Mouse (Mus musculus): ENCODE data around the gene Atg10. TPM values are rescaled to one million over a fixed set of nuclear protein-coding genes. Genes with fewer than 3 reads are reported as not detected.

Atg10 gene
- total RNA-seq, 2 experiments from 2014 or later, result 3.8 to 4.2 TPM

DNA sequence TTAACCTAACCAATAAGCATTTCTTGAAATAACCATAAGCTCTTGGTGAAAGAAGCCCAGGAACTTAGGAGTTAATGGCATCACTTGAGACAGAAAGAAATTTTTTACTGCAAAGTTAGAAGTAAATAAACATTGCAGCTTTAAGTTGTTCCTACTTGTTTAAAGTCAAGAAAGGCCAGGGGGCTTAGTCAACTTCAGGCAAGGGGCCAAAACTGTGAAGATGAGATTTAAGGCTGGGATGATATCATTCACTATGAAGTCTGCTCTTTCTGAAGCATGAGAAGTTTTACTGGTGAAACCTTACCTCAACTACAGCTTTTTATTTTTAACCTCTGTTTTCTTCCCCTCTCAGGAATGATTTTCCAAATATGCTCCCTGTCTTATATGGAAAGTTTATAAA, 183.3 kb downstream of the Atg10 start:
- no peak for ATAC-seq (replicated peaks; ENCODE audit: low FRiP score, poor library complexity, severe bottlenecking)

GRCm38 (mm10) chr13:91039201-91039807, 184.5 kb downstream of the Atg10 start:
- ATAC-seq (replicated peaks; ENCODE audit: low FRiP score, poor library complexity, severe bottlenecking), result no peak

- ATAC-seq (replicated peaks; ENCODE audit: low FRiP score, poor library complexity, severe bottlenecking), result no peak
Measured at GRCm38 (mm10) chr13:91038636-91039035, 185.1 kb downstream of the Atg10 start.

DNA sequence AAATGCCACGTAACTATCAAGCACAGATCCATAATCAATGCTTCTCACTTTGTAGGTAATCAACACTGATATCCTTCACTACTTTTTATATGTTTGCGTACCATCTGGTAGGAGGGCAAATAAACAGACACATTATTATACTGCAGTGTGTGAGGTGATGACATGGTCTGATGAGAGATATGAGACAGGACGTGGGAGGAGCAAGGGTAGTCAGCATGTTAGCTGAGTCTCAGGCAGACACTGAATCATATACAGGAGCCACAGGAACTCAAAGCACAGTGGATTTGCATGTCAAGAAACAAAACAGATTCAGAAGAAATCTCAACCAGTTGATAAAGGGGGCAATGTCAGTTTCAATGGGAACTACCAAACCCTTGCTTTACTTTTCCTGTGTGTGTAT, 185.7 kb downstream of the Atg10 start:
- ATAC-seq (replicated peaks; ENCODE audit: low FRiP score, poor library complexity, severe bottlenecking), result no peak

GRCm38 (mm10) chr13:91037405-91037804, 186.4 kb downstream of the Atg10 start:
- no peak for ATAC-seq (replicated peaks; ENCODE audit: low FRiP score, poor library complexity, severe bottlenecking)

DNA sequence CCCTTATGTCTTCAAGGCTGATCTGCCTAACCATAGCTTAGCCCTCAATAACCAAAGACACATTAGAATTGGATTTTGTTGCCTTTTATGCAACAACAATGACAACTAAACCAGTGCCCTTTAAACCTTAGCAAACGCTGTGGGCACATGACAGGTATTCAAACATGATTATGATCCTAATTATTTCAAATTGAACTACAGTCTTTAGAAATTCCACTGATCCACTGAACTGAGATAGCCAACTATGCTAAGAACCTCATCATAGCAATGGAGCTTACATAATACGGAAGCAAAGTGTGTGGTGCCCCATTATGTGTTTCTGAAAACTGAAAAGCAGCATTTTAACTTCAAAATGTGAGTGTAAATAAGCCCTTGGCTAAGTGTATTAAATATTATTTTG, 191.9 kb downstream of the Atg10 start:
- ATAC-seq (replicated peaks; ENCODE audit: low FRiP score, poor library complexity, severe bottlenecking), result no peak

- no peak for ATAC-seq (replicated peaks; ENCODE audit: low FRiP score, poor library complexity, severe bottlenecking)
Measured at GRCm38 (mm10) chr13:91023447-91023846, 200.3 kb downstream of the Atg10 start.

GRCm38 (mm10) chr13:91011851-91012250, 211.9 kb downstream of the Atg10 start:
- no peak for ATAC-seq (replicated peaks; ENCODE audit: low FRiP score, poor library complexity, severe bottlenecking)

GRCm38 (mm10) chr13:90995034-90995629, 228.6 kb downstream of the Atg10 start:
- no peak for ATAC-seq (replicated peaks; ENCODE audit: low FRiP score, poor library complexity, severe bottlenecking)

DNA sequence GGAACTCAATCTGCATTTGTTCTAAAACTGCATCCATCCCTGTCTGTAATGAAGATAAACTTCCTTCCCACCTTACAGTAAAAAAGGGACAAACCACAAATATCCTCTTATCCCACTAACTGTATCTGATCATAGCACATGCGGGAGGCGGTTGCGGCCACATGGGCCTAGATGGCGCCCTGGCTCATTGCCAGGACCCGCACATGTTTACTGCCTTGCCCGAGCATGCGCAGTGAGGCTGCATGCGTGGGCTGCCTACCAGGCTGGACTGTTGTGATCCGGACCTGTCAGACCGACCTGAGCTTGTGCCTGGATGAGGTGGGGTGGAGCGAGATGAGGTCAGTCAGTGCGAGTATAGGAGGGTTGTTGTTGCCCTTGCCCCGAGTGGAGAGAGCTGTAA, 230.2 kb downstream of the Atg10 start:
- no peak for ATAC-seq (replicated peaks; ENCODE audit: low FRiP score, poor library complexity, severe bottlenecking)

DNA sequence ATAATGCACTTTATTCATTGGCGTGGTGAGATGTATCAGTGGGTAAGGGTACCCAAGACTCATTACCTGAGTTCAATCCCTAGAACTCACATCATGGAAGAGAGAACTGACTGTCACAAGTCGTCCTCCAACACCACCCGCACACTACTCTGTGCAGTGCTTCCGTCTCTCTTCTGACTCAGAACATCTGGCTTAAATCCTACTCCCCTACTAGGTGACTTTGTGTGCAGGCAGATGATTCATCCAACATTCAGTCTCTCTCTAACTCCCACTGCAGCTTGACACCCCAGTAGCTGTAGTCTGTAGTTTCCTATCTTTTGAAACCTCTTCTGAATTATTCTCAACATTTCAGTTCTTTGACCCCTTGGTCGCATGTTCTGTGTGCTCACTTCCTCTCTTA, 230.8 kb downstream of the Atg10 start:
- ATAC-seq (replicated peaks; ENCODE audit: low FRiP score, poor library complexity, severe bottlenecking), result no peak

DNA sequence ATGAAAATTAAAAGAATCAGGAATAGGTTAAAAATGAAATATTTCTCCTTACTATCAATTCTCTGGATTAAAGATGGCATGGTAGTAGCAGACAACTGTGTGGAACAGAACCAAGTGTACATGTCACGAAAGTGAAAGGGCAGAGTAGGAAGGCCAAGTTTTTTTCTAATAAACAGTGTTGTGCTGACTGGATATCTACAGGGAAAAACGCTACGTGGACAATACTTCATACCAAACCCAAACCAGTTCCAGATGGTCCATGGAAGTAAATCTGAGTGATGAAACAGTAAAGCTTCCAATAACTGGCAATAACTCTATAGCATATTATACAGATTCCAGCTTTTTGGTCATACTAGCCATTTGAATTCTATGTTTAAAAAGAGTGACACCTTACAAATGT, 235.5 kb downstream of the Atg10 start:
- no peak for ATAC-seq (replicated peaks; ENCODE audit: low FRiP score, poor library complexity, severe bottlenecking)

- no peak for ATAC-seq (replicated peaks; ENCODE audit: low FRiP score, poor library complexity, severe bottlenecking)
Measured at GRCm38 (mm10) chr13:90985417-90985816, 238.4 kb downstream of the Atg10 start.

GRCm38 (mm10) chr13:90984073-90984472, 239.7 kb downstream of the Atg10 start:
- no peak for ATAC-seq (replicated peaks; ENCODE audit: low FRiP score, poor library complexity, severe bottlenecking)

DNA sequence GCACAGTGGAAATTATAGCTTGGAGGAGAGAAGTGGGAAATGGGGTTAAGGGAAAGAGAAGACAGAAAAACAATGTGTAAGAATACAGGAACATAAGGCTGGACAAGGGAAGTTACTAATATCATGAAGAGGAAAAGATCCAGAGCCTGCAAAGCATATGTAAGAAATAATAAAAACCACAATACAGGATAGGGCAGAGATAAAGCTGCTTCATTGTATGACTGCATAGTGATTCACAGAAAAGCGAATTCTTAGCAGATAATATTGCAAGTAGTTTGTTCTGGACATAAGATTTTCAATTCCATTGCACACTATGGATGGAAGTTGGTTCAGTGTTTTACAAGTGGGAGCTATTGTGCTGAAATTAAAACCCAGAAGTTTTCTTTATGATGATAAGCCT, 242.0 kb downstream of the Atg10 start:
- no peak for ATAC-seq (replicated peaks; ENCODE audit: low FRiP score, poor library complexity, severe bottlenecking)

DNA sequence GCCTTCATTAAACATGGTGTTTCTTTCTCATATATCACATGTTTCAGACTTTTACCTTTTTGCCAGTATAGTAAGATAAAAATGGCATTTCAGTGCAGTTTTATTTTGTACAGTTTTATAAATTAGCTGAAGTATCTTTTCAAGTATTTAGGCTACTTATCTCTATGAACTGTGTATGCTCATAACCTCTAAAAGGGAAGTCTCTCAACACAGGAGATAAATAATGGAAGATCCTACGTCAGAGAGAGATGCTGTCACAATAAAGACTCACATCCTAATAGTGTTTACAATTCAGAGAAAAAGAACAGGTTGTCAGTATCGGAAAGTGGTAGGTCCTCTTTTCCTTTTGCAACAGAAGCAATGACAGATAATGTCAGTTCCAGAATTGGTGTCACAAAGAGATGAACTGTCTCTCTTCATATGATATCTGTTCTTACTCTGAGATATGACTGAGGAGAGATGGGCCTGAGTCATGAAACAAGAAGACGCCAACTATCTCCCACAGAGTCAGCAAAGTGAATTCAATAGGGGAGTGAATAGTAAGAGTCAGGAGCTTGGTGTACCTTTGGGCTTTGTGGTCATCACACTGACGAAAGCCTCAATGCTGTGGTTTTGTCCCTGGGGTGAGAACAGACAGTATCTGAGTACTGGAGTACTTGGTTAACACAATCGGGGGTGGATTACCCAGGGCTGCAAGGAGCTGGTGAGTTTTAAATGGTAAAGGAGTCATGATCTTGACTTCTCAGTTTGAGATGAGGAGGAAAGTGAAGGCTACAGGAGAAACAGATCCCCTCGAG, 242.7 kb downstream of the Atg10 start:
- no peak for ATAC-seq (replicated peaks; ENCODE audit: low FRiP score, poor library complexity, severe bottlenecking)

GRCm38 (mm10) chr13:90977057-90977456, 246.7 kb downstream of the Atg10 start:
- no peak for ATAC-seq (replicated peaks; ENCODE audit: low FRiP score, poor library complexity, severe bottlenecking)

DNA sequence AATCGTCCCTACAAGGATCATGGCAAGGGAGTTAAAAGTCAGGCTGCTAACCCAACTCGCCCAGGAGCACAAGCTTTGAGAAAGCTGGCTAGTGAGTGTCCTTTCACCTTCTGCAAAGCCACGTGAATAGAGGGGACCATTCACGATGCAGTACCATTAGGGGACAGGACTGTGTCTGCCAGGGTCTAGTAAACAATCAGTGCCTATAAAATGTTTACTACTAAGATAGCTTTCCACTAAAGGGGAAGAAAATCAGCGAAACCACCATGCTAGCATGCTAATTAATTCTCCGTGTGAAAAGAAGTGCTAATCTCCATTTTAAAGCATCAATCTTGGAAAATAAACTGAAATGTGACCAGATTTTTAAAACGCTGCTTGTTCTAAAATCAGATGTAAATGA, 250.4 kb downstream of the Atg10 start:
- no peak for ATAC-seq (replicated peaks; ENCODE audit: low FRiP score, poor library complexity, severe bottlenecking)

DNA sequence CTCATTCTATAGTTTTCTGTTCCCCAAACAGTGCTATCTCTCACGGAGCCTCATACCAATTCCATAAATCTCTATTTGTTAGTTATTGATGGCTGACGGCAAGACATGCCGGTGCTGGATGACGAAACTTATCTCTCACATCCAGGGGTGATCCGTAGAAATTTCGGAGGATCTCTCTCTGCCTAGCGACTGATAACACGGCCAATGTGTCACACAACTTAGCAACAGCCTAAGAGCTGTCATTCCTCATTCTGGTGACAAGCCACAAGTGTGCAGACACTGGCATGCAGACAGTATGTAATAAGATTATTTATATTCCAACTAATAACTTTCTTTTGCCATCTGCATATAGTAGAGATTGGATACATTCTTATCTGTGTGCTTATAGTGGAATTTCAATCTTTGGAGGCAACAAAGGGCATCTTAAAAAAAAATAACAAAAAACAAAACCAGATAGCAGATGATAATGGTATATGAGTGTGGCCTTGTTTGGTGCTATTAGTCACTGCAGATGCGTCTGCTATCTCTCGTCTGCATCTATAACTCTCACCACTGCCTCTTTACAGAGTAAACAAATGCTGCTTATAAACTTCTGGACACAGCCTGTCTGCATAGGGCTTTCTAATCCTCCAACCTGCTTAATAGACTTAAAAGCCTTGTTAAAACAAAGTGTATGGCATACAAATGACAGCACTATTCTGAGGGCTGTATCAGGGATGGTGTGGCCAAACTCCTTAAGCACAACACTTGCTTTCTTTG, 253.3 kb downstream of the Atg10 start:
- ATAC-seq (replicated peaks; ENCODE audit: low FRiP score, poor library complexity, severe bottlenecking), result no peak

GRCm38 (mm10) chr13:90968940-90969339, 254.8 kb downstream of the Atg10 start:
- no peak for ATAC-seq (replicated peaks; ENCODE audit: low FRiP score, poor library complexity, severe bottlenecking)

- no peak for ATAC-seq (replicated peaks; ENCODE audit: low FRiP score, poor library complexity, severe bottlenecking)
Measured at GRCm38 (mm10) chr13:90967422-90967821, 256.3 kb downstream of the Atg10 start.

Measured in erythroid progenitor cell, adult 5-6 weeks (primary cell).